Mouse (Mus musculus) cerebellum, adult 9-11 months (tissue): ENCODE data around the gene Sult2b1.

Experiments used
- DNase-seq: peaks from one replicate; pipeline ENCODE4 v3.0.0; 2022

Sult2b1 gene

DNA sequence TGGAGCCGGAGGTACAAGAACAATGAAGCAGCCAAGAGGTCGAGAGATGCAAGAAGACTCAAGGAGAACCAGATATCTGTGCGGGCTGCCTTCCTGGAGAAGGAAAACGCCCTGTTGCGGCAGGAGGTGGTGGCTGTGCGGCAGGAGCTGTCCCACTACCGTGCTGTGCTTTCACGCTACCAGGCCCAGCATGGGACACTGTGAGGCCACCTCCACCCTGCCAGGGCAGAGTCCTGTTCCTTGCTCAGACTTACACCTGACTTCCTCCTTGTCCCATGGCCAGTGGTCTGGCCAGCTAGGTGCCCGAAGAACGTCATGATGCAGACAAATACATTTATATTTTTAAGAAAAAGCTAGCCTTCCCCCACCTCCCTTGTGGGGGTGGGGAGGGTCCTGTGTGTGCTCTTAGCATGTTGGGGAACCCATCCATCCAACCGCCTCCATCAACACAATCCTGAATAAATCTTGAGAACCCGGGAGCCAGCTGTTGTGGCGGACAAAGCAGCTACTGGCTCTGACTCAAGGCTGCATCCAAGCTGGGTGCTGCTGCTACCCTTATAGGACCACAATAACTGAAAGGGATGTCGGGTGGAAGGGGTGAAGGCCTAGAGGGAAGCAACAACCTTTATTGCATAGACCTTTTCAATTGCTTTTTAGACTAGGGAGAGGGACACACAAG is 74.7 kb downstream of the Sult2b1 start:
- DNase-seq, result peak; percentile 63

DNA sequence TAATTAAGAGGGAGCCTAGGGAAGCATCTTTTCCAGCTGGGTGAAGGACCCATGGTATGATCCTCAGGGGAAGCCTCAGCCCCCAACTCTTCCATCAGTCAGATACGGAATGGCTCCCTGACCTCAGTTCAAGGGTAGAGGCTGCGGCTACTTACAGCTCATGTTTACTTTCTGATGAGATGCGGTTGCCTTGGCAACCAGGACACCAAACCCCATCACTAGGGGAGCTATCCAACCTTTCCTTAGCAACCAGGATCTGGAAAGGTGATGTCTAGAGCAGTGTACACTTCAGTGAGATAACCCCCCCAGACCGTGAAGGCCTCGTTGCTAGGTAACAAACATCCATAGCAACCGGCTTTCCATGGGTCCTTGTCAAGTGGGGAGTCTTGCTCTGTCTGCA is 75.4 kb downstream of the Sult2b1 start:
- peak; percentile 64 for DNase-seq

GRCm38 (mm10) chr7:45708221-45708761 is 76.2 kb downstream of the Sult2b1 start:
- peak; percentile 77 for DNase-seq

- peak; percentile 98 for DNase-seq
These were observed 77.0 kb downstream of the Sult2b1 start for GRCm38 (mm10) chr7:45707375-45707967.

- peak; percentile 94 for DNase-seq
These were observed 77.7 kb downstream of the Sult2b1 start for GRCm38 (mm10) chr7:45706721-45707241.

GRCm38 (mm10) chr7:45705873-45706281 is 78.6 kb downstream of the Sult2b1 start:
- peak; percentile 94 for DNase-seq

- no peak for DNase-seq
These were observed 79.0 kb downstream of the Sult2b1 start for GRCm38 (mm10) chr7:45705443-45705864.

- peak; percentile 100 for DNase-seq
These were observed 79.6 kb downstream of the Sult2b1 start, which contains the start of gene Dbp for GRCm38 (mm10) chr7:45704730-45705442. Gene Dbp (plus strand): TSS chr7:45705088.

DNA sequence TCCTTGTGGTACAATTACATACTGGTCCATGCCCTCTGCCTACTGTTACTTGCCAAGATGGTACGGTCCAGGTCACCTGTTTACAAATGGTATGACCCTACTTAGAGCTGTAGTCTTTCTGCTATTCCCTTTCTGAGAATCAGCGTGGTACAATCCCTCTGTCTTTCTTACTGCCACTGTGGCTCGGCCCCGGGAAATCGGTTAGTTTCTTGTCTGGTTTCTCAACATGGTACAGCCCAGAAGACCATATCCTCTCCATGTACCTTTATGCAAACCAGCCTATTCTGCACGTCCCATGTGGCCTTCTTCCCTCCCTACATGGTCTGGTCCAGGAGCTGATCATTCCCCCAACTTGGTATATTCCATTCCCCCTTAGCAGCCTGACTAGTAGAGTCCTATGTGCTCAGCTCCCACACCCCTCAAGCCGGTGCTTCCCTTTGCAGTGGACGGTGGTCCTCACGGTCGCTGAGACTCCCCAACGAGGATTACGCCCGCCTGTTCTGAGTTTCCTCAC is 80.4 kb downstream of the Sult2b1 start:
- peak; percentile 95 for DNase-seq

DNA sequence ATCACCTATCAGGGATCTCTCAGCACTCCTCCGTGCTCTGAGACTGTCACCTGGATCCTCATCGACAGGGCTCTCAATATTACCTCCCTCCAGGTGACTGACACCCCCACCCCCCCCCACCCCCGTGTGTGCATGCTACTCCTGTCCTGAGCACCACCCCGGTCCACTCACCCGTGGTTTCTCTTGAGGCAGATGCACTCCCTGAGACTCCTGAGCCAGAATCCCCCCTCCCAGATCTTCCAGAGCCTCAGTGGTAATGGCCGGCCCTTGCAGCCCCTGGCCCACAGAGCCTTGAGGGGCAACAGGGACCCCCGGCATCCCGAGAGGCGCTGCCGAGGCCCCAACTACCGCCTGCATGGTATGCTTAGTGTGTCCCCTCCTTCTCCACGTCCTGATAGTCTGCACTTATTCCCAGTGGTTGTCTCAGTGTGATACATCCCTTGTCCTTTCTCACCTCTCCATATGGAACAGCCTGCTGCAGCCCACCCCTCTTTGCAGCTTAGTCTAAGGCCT is 80.9 kb downstream of the Sult2b1 start:
- peak; percentile 87 for DNase-seq

DNA sequence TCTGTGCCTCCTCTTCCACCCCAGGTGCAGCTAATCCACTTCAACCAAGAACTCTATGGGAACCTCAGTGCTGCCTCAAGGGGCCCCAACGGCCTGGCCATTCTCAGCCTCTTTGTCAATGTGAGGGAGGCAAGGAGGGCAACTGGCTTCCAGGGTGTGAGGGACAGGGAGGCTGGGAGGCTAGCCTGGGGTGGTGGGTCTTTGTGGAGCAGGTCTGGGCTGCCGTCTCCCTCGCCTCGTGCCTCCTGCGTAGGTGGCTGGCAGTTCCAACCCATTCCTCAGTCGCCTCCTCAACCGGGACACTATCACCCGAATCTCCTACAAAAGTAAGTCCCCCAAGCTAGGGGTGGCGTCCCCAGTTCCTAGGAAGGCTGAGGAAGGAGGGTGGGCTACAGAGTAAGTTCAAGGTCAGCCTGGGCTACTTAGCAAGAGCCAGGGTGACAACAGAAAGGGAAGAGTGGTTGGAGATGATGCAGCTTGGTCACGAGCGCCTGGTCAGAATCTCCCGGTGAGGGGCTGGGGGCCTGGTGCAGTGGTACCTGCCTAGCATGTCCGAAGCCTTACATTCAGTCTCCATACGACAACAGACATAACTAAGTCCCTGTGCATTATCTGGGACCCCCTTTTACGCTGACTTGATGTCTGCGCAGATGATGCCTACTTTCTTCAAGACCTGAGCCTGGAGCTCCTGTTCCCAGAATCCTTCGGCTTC is 81.5 kb downstream of the Sult2b1 start:
- DNase-seq, result peak; percentile 77

GRCm38 (mm10) chr7:45702316-45702715 is 82.2 kb downstream of the Sult2b1 start:
- DNase-seq, result peak; percentile 73

DNA sequence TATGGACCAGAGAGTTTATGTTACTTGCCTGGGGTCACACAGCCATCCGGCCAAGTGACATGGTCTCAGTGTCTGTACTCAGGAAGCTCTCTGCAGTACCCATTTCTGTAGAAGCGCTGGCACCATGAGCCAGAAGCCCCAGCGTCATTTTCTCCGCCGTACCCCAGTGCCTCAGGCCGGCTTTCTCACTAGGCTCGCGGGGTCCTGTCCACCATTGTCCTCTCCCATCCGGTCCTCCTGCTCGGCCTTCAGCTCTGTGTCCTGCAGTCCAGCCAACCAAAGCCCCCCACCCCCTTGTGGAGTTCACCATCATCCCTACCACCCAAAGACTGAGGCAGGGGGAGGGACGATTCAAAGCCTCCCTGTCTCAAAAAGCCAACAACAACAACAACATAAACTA is 82.9 kb downstream of the Sult2b1 start:
- DNase-seq, result peak; percentile 74

DNA sequence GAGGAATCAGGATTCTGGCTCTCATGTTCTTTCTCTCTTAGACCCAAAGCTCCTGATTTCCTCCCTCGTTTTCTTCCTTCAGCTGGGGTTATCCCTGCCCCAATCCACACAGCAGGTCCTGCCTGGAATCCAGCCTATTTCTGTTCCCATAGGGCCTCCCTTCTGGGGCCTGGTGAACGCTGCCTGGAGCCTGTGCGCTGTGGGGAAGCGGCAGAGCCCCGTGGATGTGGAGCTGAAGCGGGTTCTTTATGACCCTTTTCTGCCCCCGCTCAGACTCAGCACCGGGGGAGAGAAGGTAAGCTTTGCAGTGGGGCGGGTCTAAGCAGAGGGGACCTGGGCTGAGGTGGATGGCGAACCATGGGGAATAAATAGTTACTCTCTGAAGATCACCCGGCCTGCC is 83.4 kb downstream of the Sult2b1 start:
- DNase-seq, result peak; percentile 78

GRCm38 (mm10) chr7:45700301-45701015 is 84.0 kb downstream of the Sult2b1 start:
- DNase-seq, result peak; percentile 89

DNA sequence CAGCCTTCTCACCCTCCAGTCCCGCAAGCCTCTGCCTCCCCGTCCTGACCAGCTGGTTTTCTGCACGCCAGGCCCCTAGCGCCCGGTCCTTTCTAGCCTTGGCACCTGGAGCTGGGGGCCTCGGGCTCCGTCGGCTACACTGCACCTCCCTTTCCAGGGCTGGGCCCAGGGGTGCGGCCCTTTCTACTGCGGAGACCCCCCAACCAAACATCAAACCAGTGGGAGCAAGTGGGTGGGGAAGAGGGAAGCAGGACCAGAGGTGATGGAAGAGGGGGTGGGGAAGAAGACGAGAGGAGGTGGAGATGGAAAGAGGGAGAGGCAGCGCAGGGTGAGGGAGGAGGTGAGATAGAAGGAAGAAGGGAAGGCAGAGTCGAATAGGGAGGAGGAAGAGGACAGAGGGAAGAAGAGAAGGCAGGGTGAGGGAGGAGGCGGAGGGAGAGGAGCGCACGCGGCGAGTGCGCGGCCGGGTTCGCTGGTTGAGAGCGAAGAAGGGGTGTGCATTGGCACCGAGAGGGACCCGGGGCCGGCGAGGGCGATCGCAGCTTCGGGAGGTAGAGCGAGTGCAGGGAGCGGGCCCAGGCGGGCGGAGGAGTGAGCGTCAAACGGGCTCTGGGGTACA is 84.8 kb downstream of the Sult2b1 start, which contains the start of gene Car11:
Gene Car11 (plus strand): TSS at position 321 of the 619 bp plus-strand sequence.
- DNase-seq, result peak; percentile 77

- DNase-seq, result peak; percentile 59
These were observed 86.6 kb downstream of the Sult2b1 start for GRCm38 (mm10) chr7:45697894-45698293.

- no peak for DNase-seq
These were observed 89.4 kb downstream of the Sult2b1 start for GRCm38 (mm10) chr7:45695098-45695497.

GRCm38 (mm10) chr7:45693921-45694591 is 90.4 kb downstream of the Sult2b1 start, which contains the start of gene Sec1:
Gene Sec1 (minus strand): TSS chr7:45694402.
- DNase-seq, result no peak

DNA sequence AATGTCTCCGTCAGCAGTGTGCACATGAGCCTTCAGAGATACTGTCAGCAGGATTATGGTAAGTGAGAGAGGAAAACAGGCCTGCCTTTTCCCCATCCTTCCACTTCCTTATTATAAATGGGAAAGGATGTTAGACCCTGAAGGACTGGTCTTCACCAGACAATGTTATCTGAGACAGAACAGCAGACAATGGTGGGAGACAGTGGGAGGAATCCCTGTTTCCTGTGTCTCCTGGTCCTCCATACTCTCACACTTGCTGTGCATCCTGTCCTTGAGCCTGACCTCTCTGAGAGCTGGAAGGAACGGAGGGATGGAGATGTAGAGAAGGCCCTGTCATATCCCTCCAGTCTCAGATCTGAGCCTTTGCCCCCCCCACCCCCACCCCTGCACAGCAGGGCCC is 92.1 kb downstream of the Sult2b1 start:
- DNase-seq, result no peak
